Mouse (Mus musculus) embryo, embryonic 9.5 days (tissue): Measurements from ENCODE around the gene Camk1d.

Source experiments
- DNase-seq: peaks from one replicate; pipeline ENCODE4 v3.0.0-alpha.2; 2017; ENCODE audit errors: extremely low spot score

Camk1d gene

GRCm38 (mm10) chr2:5403850-5404249 lies 310.5 kb downstream of the Camk1d start:
- peak; percentile 10 for DNase-seq

GRCm38 (mm10) chr2:5402036-5402435 lies 312.3 kb downstream of the Camk1d start:
- DNase-seq: no peak

- no peak for DNase-seq
Observed at GRCm38 (mm10) chr2:5398505-5398904, 315.8 kb downstream of the Camk1d start.

GRCm38 (mm10) chr2:5398043-5398442 lies 316.3 kb downstream of the Camk1d start:
- DNase-seq: no peak

GRCm38 (mm10) chr2:5397468-5397867 lies 316.8 kb downstream of the Camk1d start:
- no peak for DNase-seq

GRCm38 (mm10) chr2:5396415-5396814 lies 317.9 kb downstream of the Camk1d start:
- DNase-seq: no peak

- DNase-seq: no peak
Observed at GRCm38 (mm10) chr2:5395873-5396272, 318.4 kb downstream of the Camk1d start.

GRCm38 (mm10) chr2:5392921-5393320 lies 321.4 kb downstream of the Camk1d start:
- no peak for DNase-seq

GRCm38 (mm10) chr2:5392470-5392869 lies 321.8 kb downstream of the Camk1d start:
- DNase-seq: no peak

- no peak for DNase-seq
Observed at GRCm38 (mm10) chr2:5388381-5388780, 325.9 kb downstream of the Camk1d start.

- peak; percentile 4 for DNase-seq
Observed at GRCm38 (mm10) chr2:5381712-5382710, 332.3 kb downstream of the Camk1d start.

- no peak for DNase-seq
Observed at GRCm38 (mm10) chr2:5380973-5381372, 333.3 kb downstream of the Camk1d start.

- DNase-seq: peak; percentile 89
Observed at GRCm38 (mm10) chr2:5378922-5379321, 335.4 kb downstream of the Camk1d start.

GRCm38 (mm10) chr2:5378066-5378672 lies 336.1 kb downstream of the Camk1d start:
- DNase-seq: no peak

- DNase-seq: no peak
Observed at GRCm38 (mm10) chr2:5372886-5373429, 341.4 kb downstream of the Camk1d start.

GRCm38 (mm10) chr2:5371316-5371715 lies 343.0 kb downstream of the Camk1d start:
- DNase-seq: no peak

- DNase-seq: no peak
Observed at GRCm38 (mm10) chr2:5370591-5370990, 343.7 kb downstream of the Camk1d start.

- no peak for DNase-seq
Observed at GRCm38 (mm10) chr2:5363836-5364235, 350.5 kb downstream of the Camk1d start.

GRCm38 (mm10) chr2:5358049-5358448 lies 356.3 kb downstream of the Camk1d start:
- DNase-seq: no peak

GRCm38 (mm10) chr2:5357056-5357455 lies 357.3 kb downstream of the Camk1d start:
- no peak for DNase-seq

- no peak for DNase-seq
Observed at GRCm38 (mm10) chr2:5352821-5353522, 361.3 kb downstream of the Camk1d start.

GRCm38 (mm10) chr2:5345344-5345743 lies 369.0 kb downstream of the Camk1d start:
- DNase-seq: no peak
